Mouse (Mus musculus): ENCODE results near the gene Acsf2.
"Not testable (repeated sequence)": the region's sequence is repeated elsewhere in the genome, so short reads cannot be mapped to it uniquely, and the experiment has no call there.

Gene Acsf2

DNA sequence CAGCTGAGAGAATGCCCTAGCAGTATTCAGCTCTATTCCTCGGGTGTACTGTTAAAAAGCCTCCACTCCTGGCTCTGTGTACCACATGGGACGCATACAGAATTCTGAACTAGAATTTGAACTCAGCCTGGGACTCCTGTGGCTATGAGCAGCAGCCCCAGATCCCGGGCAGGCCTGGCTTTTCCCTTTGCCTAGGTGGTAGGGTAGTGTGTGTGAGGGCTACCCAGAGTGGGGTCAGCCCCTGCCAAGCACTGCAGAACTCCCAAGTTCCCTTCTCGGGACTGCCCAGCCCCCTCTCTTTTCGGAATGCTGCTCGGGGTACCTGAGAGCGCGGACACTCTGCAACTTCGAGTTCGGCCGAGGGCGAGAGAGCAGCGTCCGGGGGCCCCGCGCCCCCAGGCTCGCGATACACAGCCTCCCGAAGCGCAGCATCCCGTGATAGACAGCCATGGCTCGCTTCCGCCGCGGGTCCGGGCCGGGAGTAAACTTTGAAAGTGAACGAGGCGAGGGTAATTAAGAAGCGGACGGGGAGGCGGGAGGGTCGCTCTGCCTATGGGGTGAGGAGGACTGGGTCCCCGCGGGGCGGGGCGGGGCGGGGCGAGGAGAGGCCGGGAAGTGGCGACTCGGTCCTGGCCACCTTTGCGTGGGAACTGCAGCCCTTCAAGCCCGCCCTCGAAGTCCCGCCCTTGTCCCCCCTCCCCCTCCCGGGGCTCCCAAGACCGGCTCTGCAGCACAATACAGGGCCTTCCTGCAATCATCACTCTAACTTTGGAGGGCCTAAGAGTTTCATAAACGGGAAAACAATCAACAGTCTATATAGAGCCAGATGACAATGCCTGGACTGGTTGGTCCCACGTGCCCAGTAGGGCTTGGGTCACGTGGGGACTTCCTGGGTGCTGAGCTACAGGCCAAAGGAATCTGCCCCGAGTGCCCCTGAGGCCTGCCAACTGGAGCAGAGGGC is at the start of gene Acsf2:
Gene Acsf2 (minus strand): TSS at position 551 of the 961 bp plus-strand sequence.
- CTCF ChIA-PET = interaction anchor here (0.9 kb wide), 1 partner anchor 9 kb away, joined by 3 read pairs; no protein-coding TSS in a partner anchor

DNA sequence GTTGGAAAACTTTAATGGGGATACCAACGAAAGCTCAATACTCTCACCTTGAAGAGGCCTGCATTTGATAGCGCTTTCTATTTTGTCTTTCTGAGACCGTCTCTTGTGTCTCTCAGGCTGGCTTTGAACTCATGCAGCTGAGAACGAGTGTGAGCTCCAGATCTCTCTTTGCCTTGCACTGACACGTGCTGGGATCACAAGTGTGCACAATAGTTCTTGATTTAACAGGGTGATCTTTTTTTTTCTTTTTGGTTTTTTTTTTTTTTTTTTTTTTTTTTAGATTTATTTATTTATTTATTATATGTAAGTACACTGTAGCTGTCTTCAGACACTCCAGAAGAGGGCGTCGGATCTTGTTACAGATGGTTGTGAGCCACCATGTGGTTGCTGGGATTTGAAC is 49.6 kb upstream of the Acsf2 start:
- CTCF ChIA-PET = not testable (repeated sequence)

DNA sequence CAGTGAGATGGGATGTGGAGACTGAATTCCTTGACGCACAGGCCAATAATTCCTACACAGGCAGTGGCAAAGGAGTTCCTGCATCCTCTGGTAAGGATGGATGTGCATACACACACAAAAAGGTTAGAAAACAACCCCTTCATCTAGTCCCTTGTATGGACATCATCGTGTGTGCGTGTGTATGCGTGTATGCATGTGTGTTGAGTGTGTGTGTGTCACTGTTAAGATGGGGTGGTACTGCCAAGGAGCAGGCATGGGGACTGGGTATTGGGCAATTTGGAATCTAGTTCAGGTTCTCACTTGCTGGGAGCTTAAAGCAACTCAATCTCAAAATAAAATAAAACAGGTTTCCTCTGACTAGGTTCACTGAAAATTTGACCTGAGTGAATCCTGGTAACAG is 44.8 kb upstream of the Acsf2 start:
- CTCF ChIA-PET = no interaction called here

DNA sequence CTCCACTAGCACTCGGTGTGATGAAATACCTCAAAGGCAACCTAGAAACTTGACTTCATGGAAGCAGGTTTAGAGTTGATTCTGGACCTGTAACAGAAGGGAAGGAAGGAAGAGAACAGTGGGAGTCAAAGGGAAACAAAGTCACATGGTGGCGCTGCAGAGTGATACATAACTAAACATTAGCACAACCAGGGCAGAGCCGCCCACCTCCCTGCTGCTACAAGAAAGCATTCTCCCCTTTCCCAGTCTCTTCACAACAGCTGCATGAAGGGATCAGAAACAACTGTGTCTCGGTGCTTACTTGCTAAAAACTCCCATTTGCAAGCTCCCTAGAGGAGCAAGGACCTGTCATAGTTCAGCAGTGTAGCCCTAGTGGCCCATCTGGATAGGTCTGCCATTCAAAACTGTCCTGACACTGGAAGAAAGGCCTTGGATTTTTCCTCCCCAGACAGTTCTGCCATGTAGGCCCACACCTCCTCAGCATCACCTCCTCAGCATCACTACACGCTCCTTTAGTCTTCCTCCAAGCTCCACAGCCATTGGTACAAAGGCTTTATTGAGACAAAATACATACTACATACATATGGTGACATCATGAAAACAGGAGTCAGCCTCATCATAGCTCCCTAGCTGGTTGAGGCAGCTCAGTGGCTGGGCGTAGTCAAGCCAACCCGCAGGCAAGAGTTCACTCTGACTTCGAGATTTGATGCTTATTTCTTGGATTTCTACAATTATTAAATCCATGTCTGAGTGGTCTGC is 43.0 kb upstream of the Acsf2 start:
- CTCF ChIA-PET = no interaction called here

DNA sequence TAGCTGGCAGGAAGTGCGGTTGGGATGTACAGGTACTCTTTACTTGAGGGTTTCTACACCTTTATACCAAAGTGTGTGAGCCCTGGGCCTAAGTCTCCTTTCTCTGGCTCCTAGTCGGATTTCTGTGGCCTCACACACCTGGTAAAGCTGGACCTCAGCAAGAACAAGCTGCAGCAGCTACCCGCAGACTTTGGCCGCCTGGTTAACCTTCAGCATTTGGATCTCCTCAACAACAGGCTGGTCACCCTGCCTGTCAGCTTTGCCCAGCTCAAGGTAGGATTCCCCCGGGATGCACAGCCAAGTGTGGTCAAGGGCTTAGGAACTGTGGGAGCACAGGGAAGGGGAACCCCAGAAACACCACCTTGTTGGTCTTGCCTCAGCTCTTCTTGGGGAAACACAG is 32.8 kb upstream of the Acsf2 start:
- CTCF ChIA-PET = no interaction called here

DNA sequence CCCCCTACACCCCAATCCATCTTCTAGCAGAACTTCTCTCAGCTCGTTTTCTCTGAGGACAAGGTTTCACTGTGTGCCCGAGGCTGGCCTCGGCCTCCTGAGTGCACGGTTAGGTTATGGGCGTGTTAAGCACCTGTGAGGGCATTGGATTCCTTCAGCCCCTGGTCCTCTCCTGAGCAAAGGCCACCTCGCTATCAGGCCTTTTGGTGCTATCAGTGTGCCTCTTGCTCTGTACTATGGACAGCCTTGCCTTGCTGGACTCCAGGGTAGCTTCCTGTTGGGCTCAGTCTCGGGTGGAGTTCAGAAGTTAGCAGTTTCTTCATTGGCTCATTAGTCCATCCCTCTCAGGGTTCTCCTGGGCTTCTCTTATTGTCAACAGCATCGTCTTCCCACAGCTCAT is 31.3 kb upstream of the Acsf2 start:
- CTCF ChIA-PET = no interaction called here

DNA sequence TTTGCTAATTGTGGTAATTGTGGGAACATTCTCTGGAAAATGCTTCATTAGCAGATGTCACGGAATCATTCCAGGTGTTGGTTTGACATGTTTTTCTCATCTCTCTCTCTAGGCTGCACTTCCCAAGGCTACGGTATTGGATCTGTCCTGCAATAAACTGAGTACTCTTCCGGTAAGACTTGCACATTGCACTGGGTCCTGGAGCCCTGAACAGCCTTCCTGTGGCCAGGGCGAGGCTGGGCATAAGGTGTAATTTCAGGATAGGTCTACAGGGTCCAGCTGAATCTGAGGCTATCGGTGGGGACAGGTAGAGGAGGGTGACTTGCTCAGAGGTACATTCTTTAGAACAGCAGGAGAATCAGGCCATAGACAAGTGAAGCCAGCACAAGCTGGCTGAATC is 30.3 kb upstream of the Acsf2 start:
- CTCF ChIA-PET = no interaction called here

DNA sequence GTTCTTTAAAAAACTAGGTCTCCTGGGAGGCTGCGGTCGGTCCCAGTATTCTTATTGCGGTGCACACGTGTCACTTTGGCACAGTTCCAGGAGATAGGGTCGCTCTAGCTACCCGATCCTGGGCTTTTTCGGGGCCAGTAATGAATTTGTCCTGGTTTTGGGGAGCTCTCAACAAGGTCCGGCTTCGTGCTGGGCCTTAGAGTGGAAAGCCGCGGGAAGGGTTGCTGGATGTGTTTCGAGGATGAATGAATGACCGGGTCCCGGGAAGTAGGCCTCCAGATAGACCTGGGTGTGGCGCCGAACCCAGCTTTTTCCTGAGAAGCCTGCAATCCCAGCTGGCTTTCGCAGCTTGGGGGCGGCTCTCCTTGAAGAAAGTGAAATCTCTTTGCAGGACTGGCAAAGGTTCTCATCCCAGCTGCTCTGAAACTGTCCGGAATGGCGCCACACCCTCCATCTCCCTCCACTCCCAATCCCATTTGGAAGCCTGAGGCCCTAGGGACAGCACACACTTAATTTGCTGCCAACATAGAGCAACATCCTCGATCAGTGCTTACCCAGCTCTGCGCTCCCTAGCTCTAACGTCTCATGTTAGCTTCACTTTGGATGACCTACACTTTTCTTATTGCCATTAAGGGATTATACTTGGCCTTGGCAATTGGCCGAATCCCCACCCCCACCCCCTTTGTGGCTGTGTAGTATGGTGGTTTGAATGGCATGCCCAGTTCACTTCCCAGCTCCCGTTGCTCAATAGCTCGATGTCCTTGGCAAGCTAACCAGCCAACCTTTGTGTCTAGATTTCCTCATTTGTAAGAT is 28.7 kb upstream of the Acsf2 start:
- CTCF ChIA-PET = interaction anchor here (0.6 to 1.0 kb wide), 2 partner anchors 23 to 115 kb away, joined by 3 to 18 read pairs; partner anchors contain the start of genes Eme1 and Mrpl27

DNA sequence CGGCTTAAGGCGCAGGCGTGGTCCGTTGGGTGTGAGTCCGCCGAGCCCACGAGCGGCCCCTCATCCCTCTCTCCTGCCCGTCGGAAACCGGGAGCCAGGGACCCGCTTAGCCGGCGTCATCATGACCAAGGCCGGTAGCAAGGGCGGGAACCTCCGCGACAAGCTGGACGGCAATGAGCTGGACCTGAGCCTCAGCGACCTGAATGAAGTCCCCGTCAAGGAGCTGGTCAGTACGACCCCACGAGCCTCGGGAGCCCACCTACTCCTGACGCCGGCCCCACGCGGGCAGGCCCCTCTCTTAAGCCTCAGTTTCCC is 28.2 kb upstream of the Acsf2 start:
- CTCF ChIA-PET = interaction anchor here (0.6 to 1.0 kb wide), 3 partner anchors 24 to 115 kb away, joined by 3 to 18 read pairs (median 6); partner anchors contain the start of genes Eme1 and Mrpl27

DNA sequence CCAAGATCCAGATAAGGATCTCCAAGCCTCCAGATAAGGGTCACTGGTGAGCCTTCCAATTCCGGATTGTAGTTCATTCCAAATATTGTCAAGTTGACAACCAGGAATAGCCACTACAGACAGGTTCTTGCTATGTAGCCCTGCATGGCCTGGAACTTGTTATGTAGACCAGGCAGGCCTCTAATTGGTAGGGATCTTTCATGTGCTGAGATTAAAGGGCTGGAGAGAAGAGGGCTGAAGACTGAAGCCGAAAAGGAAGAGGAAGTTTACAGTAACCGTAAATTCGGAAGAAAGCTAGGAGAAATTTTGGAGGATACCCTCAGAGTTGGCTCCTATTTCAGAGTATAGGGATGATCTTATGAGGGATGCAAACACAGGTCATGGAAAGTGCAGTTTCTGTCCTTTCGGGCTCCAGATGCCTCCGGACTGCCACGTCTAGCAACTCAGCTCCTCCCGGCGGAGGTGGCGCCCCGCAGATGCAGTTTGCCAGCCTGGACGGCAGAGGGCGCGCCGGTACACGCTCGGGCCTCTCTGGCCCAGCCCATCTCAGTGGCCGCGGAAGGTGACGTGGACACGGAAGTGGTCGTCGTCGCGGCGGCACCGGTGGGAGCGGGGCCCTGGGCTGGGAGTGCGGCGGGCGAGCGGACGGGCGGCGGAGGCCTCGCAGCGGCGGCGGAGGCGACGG is 27.7 kb upstream of the Acsf2 start, which contains the start of gene Lrrc59:
Gene Lrrc59 (plus strand): TSS at position 569 of the 685 bp plus-strand sequence.
- CTCF ChIA-PET = interaction anchor here (1.0 kb wide), 2 partner anchors 24 to 52 kb away, joined by 3 to 6 read pairs; partner anchors contain the start of genes Eme1 and Mrpl27

DNA sequence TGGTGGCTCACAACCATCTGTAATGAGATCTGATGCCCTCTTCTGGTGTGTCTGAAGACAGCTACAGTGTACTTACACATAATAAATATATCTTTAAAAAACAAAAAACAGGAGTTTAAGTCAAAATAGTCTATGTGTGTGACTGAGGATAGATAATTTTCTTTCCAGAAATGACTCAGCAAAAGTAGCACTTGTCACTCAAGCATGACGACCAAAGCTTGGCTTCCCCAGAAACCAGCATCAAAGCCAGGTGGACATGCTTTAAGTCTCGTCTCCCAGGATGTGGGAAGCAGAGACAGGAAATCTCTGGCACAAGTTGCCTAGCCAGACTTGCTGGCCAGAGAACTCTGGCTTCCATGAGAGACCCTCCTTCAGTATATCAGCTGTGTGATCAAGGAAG is 20.5 kb upstream of the Acsf2 start:
- CTCF ChIA-PET = no interaction called here

DNA sequence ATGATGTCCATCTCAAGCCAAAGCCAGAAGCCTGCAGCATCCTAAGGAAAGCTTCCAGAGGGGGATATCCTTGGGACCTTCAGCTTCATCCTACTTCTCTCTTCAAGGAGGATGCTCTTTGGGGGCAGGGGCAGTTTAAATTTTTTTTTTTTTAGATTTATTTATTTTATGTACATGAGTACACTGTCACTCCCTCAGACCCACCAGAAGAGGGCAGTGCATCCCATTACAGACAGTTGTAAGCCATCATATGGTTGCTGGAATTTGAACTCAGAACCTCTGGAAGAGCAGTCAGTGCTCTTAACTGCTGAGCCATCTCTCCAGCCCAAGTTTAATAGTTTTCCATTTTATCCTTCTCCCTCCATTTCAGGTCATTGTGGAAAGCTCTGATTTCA is 19.8 kb upstream of the Acsf2 start:
- CTCF ChIA-PET = interaction anchor here (1.2 kb wide), 1 partner anchor 32 kb away, joined by 3 read pairs; no protein-coding TSS in a partner anchor

DNA sequence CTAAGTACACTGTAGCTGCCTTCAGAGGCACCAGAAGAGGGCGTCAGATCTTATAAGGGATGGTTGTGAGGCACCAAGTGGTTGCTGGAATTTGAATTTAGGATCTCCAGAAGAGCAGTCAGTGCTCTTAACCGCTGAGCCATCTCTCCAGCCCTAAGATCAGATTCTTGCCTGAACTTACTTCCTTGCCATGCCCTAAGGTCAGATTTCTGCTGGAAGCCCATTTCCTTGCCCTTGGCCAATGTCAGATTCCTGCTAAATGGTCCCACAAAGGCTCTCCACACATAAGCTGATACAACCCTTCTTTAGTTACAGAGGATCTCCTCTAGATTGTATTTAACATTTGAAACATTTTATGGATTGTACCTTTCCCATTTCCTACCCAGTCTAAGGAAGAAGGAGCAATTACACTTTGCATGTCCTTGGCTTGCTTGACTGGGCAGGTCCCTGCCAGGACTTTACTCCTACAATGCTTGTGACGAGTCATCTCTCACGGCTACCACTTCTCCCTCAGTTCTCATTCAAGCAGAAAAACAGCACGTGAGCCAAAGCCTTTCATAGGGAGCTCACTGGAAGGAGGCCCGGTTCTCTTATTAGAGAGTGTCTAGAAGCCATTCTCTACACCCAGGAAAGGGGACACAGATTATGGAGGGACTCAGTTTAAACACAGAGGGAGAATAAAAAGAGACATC is 19.2 kb upstream of the Acsf2 start:
- CTCF ChIA-PET = interaction anchor here (1.2 kb wide), 1 partner anchor 31 kb away, joined by 3 read pairs; no protein-coding TSS in a partner anchor

DNA sequence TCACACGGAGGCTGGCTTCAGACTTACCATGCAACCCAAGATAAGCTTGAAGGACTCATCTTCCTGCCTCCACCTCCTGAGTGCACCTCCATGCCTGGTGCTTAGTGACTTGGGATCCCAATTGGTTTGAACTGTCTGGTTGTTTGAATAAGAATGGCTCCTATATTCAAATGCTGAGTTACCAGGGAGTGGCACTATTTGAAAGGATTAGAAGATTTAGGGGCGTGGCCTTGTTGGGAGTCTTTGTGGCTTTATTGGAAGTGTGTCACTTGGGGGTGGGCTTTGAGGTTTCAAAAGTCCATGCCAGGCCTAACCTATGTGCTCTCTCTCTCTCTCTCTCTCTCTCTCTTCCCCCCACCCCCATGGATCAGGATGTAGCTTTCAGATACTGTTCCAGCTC is 16.0 kb upstream of the Acsf2 start:
- CTCF ChIA-PET = interaction anchor here (0.6 kb wide), 1 partner anchor 112 kb away, joined by 4 read pairs; no protein-coding TSS in a partner anchor

DNA sequence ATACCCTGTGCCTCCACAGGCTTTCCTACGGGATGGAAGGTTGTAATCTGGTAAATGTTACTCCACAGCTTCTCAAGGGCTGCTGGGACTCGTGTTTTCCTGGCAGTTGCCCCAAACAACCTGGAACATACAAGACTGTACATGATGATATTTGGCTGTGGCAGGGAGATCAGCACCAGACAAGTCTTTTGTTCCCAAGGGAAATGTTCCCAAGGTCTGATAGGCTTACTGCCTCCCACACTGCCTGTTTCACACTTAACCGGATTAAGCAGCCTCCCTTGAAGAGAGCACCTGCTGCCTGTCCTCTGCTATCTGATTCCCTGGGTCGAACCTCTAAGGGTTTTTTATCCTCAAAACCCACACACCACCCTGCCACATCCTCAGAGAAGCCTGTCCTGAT is 13.8 kb upstream of the Acsf2 start:
- CTCF ChIA-PET = no interaction called here

DNA sequence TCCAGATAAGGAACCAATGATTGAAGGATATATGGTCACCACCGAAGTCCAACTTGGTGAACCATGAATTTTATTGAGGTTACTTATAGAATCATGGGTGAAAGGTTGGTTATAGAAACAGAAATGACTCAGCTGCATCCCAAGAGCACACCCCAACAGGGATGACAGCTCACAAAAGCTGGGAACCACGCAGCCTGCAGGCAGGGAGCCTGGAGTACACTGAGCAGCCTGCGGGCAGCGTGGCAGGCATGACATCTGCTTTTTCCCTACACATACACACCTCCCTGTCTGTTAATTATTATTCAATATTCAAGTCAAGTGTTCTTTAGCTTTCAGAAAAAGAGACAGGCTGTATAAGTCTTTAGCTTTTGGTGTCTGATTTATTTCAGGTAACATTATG is 12.9 kb upstream of the Acsf2 start:
- CTCF ChIA-PET = no interaction called here

DNA sequence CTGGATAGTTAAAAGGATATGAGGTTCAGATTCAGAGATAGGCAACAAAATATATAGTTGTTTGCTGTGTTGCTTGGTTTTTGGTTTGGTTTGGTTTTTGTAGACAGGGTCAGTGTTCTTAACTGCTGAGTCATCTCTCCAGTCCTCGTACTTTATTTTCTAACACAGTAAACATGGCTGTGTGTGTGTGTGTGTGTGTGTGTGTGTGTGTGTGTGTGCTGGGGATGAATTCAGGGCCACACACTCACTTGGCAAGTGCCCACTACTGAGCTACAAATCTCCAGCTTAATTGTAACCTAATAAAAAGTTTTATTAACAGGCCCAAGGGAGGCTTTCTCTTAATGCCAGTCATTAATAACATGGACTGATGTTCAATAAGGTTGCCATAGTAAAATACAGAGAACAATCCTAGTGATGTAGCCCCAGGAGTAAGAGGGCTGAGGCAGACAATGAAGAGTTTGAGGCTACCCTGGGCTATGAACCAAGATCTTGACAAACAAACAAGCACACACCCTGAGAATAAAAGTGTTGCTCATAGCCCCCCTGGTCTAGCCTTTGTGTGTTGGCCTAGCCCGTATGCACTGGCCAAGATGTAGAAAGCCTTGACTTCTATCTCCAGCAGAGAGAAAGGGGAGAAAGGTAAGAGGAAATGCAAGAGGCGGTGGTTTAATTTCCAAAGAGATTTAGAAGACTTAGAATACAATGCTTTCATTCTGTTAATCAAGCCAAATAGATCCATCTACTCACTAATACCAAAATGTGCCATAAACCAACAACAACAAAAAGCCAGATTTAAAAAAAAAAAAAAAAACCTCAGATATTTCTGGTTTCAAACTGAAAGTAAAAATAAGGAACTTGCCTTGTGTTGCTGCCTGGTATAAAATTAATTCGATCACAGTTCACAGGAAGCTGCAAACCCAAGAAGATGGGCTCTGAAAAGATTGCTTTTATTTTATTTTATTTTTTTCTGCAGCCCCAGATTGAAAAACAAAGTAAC is 9.4 kb upstream of the Acsf2 start:
- CTCF ChIA-PET = interaction anchor here (0.7 to 1.2 kb wide), 3 partner anchors 15 to 530 kb away, joined by 3 to 6 read pairs (median 5); no protein-coding TSS in a partner anchor

DNA sequence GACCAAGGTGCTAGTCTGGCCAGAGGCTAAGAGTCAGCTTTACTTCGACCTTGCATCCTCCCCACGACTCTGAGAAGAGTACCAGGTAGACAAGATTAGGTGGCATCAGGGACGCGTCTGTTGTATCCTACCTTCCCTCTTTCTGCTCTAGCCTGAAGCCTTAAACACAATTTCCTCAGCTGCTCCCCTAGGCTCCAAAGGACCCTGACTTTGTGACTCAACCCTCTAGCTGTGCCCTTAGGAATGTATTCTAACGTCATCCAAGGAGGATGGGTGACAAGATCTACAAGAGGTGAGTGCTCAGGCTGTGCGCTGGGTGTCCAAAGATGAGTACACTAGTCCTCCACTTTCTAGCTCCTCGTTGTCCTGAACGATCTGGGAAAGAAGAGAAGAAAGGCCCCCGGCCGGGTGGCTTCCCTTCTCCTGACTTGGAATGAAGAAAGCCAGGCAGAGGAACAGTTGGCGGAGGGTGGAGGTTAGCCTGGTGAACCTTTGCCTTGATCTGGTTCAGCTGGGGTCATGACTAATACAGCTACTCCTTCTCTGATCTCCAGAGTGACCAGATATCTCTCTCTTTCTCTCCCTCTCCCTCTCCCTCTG is 785 bp upstream of the Acsf2 start:
- CTCF ChIA-PET = interaction anchor here (0.7 to 0.9 kb wide), 2 partner anchors 10 to 919 kb away, joined by 3 to 6 read pairs; no protein-coding TSS in a partner anchor

DNA sequence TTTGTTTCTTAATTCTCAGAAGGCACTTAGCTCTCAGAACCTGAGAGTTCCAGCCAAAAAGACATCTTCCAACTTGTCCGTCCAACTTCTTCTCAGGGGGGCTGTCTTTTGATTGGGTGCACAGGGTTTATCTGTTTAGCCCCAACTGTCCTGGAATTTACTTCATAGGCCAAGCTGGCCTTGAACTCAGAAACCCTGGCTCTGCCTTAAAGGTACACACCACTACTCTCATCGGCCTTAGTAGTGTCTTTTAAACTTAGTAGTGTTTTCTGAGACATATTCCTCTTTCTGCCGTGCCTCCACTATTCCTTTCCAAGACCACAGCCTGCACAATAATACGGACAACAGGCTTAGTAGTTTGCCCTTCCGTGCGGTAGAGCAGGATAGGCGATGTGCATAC is 1.2 kb downstream of the Acsf2 start:
- CTCF ChIA-PET = no interaction called here
